Mouse (Mus musculus) cerebellum, adult 9-11 months (tissue): Measurements from ENCODE around the gene Slx.
"Not testable (repeated sequence)": the region's sequence is repeated elsewhere in the genome, so short reads cannot be mapped to it uniquely, and the experiment has no call there.

Experiments used
- DNase-seq: peaks from one replicate; pipeline ENCODE4 v3.0.0; 2022

The Slx gene

DNA sequence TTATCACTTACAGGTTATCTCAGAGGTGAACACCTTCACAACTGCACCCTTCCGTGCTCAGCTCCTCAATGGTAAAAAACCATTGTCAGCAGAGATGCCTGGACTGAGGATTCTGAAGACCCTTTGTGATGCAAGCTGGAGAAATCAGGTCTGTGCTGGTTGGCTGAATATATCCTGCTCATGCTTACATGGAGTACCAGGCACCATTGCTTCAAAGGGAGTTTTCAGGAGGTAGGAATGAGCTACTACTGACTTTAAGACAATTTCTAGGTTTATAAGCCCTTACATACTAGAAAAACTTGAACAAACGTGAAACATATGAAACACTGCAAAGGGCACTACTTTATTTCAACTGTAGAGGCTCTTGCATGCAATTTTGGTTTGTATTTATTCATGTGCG is at the start of gene Slx:
Gene Slx (minus strand): TSS at position 101 of the 400 bp plus-strand sequence.
- DNase-seq, result not testable (repeated sequence)
